Mouse (Mus musculus): ENCODE data around the gene Csrp2. TPM values are rescaled to one million over a fixed set of nuclear protein-coding genes. Genes with fewer than 3 reads are reported as not detected.

Csrp2 gene
- 16.3 to 23.1 TPM (median 16.6 TPM) in 4 replicates for total RNA-seq (2023; ENCODE audit: inconsistent age)

DNA sequence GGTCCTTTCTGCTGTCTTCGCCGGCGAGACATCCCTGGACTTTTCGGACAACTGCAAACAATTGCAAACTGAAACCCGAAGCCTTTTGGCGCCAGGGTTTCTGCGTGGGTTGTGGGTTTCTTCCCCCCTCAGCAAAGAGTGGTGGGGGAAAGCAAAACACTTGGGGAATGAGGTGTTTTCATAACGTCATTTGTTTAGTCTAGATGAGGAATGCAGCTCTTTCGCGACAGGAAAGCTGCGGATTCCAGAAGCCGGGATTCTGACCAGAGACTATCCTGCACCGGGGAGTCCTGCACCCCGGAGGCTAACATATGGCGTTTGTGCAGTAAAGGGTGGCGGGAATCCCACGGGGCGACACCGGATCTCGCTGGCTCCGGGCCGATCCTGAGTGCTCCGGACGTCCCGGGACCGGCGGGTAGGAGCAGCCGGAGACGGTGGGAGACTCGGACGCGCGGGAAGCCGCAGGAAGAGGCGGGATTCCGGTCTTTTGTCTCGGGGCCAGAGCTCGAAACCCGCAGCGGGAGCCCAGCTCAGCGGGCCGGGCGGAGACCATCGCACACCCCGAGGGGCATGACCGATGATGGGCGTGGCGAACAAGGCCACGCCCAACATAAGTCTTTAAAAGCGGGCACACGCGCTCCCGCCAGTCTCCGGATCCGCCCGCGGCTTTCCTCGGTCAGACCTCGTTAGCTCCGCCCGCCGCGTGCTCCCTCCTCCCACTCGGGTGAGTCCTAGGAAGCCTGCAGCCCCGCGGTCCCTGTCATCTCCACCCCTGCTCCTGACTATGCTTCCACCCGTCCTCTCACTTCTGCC is at the start of gene Csrp2:
Gene Csrp2 (plus strand): TSS at position 259 of the 813 bp plus-strand sequence.

Other genes starting within 250 kb of the Csrp2 start
- gene E2f7, start 174.3 kb upstream of the Csrp2 start, total RNA-seq (2023; ENCODE audit: inconsistent age) = 0.63 to 0.90 TPM (median 0.82 TPM) in 4 replicates
- 55.9 to 78.6 TPM (median 66.4 TPM) in 4 replicates for gene Zdhhc17, start 90.4 kb downstream of the Csrp2 start, total RNA-seq (2023; ENCODE audit: inconsistent age)
- 65.9 to 78.3 TPM (median 74.2 TPM) in 4 replicates for gene Osbpl8, start 245.0 kb downstream of the Csrp2 start, total RNA-seq (2023; ENCODE audit: inconsistent age)